Mouse (Mus musculus) liver, embryonic 12.5 days (tissue): ENCODE data around the gene Prkag3. TPM values are rescaled to one million over a fixed set of nuclear protein-coding genes. Genes with fewer than 3 reads are reported as not detected.

Source experiments
- ATAC-seq: fragments of 200-750 bp; cut with Nextera tagmentation; 2 replicates; pipeline ENCODE4 v1.8.0; 2017; ENCODE audit warnings: moderate number of reproducible peaks, mild to moderate bottlenecking, moderate library complexity
- H3K27ac ChIP-seq: fragments of 300-500 bp; sonication (generic); 2 replicates; pipeline ENCODE4 v1.5.1; 2016; ENCODE audit warnings: mild to moderate bottlenecking
- H3K27me3 ChIP-seq: fragments of 300-500 bp; sonication (generic); replicated peaks from 2 replicates; pipeline ENCODE4 v1.6.1; 2016; ENCODE audit warnings: mild to moderate bottlenecking, moderate library complexity
- H3K36me3 ChIP-seq: fragments of 300-500 bp; sonication (generic); 2 replicates; pipeline ENCODE4 v1.6.1; 2016; ENCODE audit warnings: mild to moderate bottlenecking, moderate library complexity
- H3K4me1 ChIP-seq: fragments of 300-500 bp; sonication (generic); 2 replicates; pipeline ENCODE4 v1.6.1; 2016
- H3K4me2 ChIP-seq: fragments of 300-500 bp; sonication (generic); 2 replicates; pipeline ENCODE4 v1.6.1; 2016; ENCODE audit warnings: mild to moderate bottlenecking, moderate library complexity
- H3K4me3 ChIP-seq: fragments of 300-500 bp; sonication (generic); 2 replicates; pipeline ENCODE4 v1.5.1; 2016; ENCODE audit warnings: mild to moderate bottlenecking, moderate library complexity
- H3K9ac ChIP-seq: fragments of 300-500 bp; sonication (generic); 2 replicates; pipeline ENCODE4 v1.6.1; 2016; ENCODE audit warnings: mild to moderate bottlenecking, moderate library complexity
- H3K9me3 ChIP-seq: fragments of 300-500 bp; sonication (generic); replicated peaks from 2 replicates; pipeline ENCODE4 v1.6.1; 2016; ENCODE audit warnings: mild to moderate bottlenecking, moderate library complexity
- WGBS: fragments of 180-500 bp; shearing (Covaris S2); methylation state at CpG from one replicate; pipeline ENCODE4 v1.1.7; 2016; ENCODE audit not compliant: insufficient replicate concordance; 5-methylcytosine and 5-hydroxymethylcytosine counted together
- polyA plus RNA-seq: library from polyadenylated mRNA; unstranded; fragments of >200 nt; fragmentation: Nextera tagmentation; extraction: Ambion mirVana; gene quantifications from 2 replicates; pipeline ENCODE4 v1.2.1, GENCODE M21; 2016

Gene Prkag3
- polyA plus RNA-seq, 1 experiment from 2014 or later: not detected

GRCm38 (mm10) chr1:74712046-74712445, 37.0 kb downstream of the Prkag3 start:
- Histone ChIP-seq H3K4me2 (no peak overlapping the region; the same call in 1 of the 2 replicates), H3K27ac (no peak overlapping the region), H3K9me3 (no peaks in the 10 kb centered on the region), H3K9ac (no peak overlapping the region), H3K4me3 (no peak overlapping the region), H3K36me3 (no peaks in the 10 kb centered on the region), H3K4me1 (peaks cover 10% of the 10 kb centered on the region), H3K27me3 (peaks cover 21% of the 10 kb centered on the region)
- ATAC-seq: no peak
- WGBS: 40% methylated on average over 4 of the region's 4 CpGs

GRCm38 (mm10) chr1:74709566-74709965, 39.5 kb downstream of the Prkag3 start:
- 34% methylated on average over 6 of the region's 6 CpGs for WGBS
- H3K4me3 ChIP-seq: no peak overlapping the region
- H3K9me3 ChIP-seq: no peaks in the 10 kb centered on the region
- no peak overlapping the region for H3K4me2 ChIP-seq
- peaks cover 17% of the 10 kb centered on the region for H3K27me3 ChIP-seq
- H3K36me3 ChIP-seq: no peaks in the 10 kb centered on the region
- no peak overlapping the region for H3K27ac ChIP-seq
- no peak overlapping the region for H3K9ac ChIP-seq
- no peak for ATAC-seq
- peaks cover 10% of the 10 kb centered on the region for H3K4me1 ChIP-seq

GRCm38 (mm10) chr1:74705016-74705415, 44.0 kb downstream of the Prkag3 start:
- peaks cover 9% of the 10 kb centered on the region; the same call in 1 of the 2 replicates for H3K36me3 ChIP-seq
- no peaks in the 10 kb centered on the region for H3K4me1 ChIP-seq
- no peaks in the 10 kb centered on the region for H3K9me3 ChIP-seq
- 67% methylated on average over 5 of the region's 5 CpGs for WGBS
- no peak for ATAC-seq
- H3K4me2 ChIP-seq: no peak overlapping the region
- no peak overlapping the region for H3K4me3 ChIP-seq
- H3K27me3 ChIP-seq: no peaks in the 10 kb centered on the region
- no peak overlapping the region for H3K9ac ChIP-seq
- H3K27ac ChIP-seq: no peak overlapping the region

DNA sequence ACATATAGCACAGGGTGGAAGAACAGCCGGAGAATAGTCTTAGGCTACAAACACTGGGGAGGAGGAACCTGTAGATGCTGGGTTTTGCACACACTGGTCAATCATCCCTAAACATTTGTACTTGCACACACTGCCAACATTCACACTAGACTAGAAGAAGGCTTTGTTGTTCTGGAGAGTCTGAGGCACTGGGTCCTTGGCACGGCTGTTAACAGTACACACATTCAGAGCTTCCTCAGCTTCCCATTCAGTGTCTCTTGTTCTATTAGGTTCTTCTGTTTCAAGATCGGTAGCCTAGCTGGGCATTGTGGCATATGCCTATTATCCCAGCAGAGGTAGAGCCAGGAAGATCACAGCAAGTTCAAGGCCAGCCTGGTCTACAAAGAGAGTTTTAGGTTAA, 44.9 kb downstream of the Prkag3 start:
- H3K4me2 ChIP-seq: no peak overlapping the region
- no peaks in the 10 kb centered on the region for H3K4me1 ChIP-seq
- no peaks in the 10 kb centered on the region for H3K27me3 ChIP-seq
- 73% methylated on average over 3 of the region's 3 CpGs for WGBS
- H3K9ac ChIP-seq: no peak overlapping the region
- H3K27ac ChIP-seq: no peak overlapping the region
- ATAC-seq: no peak
- no peak overlapping the region for H3K4me3 ChIP-seq
- peaks cover 16% of the 10 kb centered on the region for H3K36me3 ChIP-seq
- no peaks in the 10 kb centered on the region for H3K9me3 ChIP-seq

- Histone ChIP-seq H3K9me3 (no peaks in the 10 kb centered on the region), H3K4me1 (no peaks in the 10 kb centered on the region; the same call in none of the 2 replicates), H3K4me3 (no peak overlapping the region), H3K4me2 (no peak overlapping the region), H3K9ac (no peak overlapping the region), H3K27me3 (no peaks in the 10 kb centered on the region), H3K27ac (no peak overlapping the region), H3K36me3 (peaks cover 37% of the 10 kb centered on the region)
- ATAC-seq: no peak
- WGBS: 68% methylated on average over 6 of the region's 6 CpGs
Observed at GRCm38 (mm10) chr1:74702142-74702553, 46.9 kb downstream of the Prkag3 start.

DNA sequence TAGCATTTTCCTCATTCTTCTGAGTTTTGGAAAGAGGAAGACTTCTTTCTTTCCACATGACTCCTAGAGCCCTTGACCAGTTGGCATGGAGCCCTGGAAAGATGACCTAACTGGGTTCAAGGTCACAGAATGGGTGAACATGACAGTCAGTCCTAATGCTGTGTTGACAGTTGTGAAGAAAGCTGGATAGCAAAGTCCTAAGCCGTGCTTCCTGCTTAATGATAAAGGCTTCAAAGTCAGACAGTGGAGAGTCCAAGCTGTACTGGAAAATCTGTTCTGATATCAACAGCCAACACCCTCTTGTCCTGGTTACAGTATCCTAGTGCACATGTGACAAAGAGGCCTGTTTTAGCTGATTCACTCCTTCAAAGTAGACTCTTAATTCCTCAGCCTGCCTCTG, 50.2 kb downstream of the Prkag3 start:
- H3K27ac ChIP-seq: no peak overlapping the region

DNA sequence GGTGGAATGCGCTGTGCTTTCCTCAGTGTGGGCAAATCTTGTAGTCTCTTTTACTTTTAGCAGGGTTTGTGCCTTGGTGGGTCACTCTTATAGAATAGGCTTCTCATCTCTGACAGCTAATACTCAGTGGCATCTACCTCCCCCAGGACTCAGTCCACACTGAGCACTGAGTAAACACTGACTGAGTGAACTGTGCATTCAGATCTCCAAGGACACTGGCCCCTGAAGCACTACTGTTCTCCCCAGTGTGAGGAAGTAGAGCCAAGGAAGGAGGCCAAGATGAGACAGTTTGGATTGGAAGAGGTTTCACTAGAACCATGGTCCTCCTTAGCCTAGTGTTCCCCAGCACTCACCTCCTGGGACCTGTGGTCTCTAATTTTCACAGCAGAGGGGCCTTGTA, 50.7 kb downstream of the Prkag3 start:
- Histone ChIP-seq H3K4me2 (no peak overlapping the region), H3K9me3 (no peaks in the 10 kb centered on the region), H3K4me1 (no peaks in the 10 kb centered on the region; the same call in none of the 2 replicates), H3K27ac (no peak overlapping the region), H3K36me3 (peaks cover 73% of the 10 kb centered on the region), H3K9ac (no peak overlapping the region), H3K27me3 (no peaks in the 10 kb centered on the region), H3K4me3 (no peak overlapping the region)
- 81% methylated on average over 1 of the region's 1 CpGs for WGBS
- no peak; the same call in 1 of the 2 replicates for ATAC-seq

More for the DNA sequence above, 50.2 kb downstream of the Prkag3 start:
- Histone ChIP-seq H3K27me3 (no peaks in the 10 kb centered on the region), H3K4me1 (no peaks in the 10 kb centered on the region; the same call in none of the 2 replicates), H3K4me2 (no peak overlapping the region), H3K9me3 (no peaks in the 10 kb centered on the region), H3K9ac (no peak overlapping the region), H3K36me3 (peaks cover 70% of the 10 kb centered on the region), H3K4me3 (no peak overlapping the region)
- 38% methylated on average over 1 of the region's 1 CpGs for WGBS
- no peak for ATAC-seq

- Histone ChIP-seq H3K4me3 (no peak overlapping the region), H3K4me2 (no peak overlapping the region), H3K27me3 (no peaks in the 10 kb centered on the region), H3K36me3 (peaks cover 75% of the 10 kb centered on the region), H3K4me1 (no peaks in the 10 kb centered on the region; the same call in none of the 2 replicates), H3K27ac (no peak overlapping the region), H3K9me3 (no peaks in the 10 kb centered on the region), H3K9ac (no peak overlapping the region)
- ATAC-seq: no peak
- 87% methylated on average over 6 of the region's 6 CpGs for WGBS
Observed at GRCm38 (mm10) chr1:74697416-74697815, 51.6 kb downstream of the Prkag3 start.

GRCm38 (mm10) chr1:74695836-74696235, 53.2 kb downstream of the Prkag3 start:
- H3K27ac ChIP-seq: no peak overlapping the region
- H3K4me3 ChIP-seq: no peak overlapping the region
- WGBS: 84% methylated on average over 4 of the region's 4 CpGs
- H3K4me1 ChIP-seq: no peaks in the 10 kb centered on the region; the same call in none of the 2 replicates
- H3K36me3 ChIP-seq: peaks cover 87% of the 10 kb centered on the region
- H3K27me3 ChIP-seq: no peaks in the 10 kb centered on the region
- no peak overlapping the region for H3K4me2 ChIP-seq
- no peaks in the 10 kb centered on the region for H3K9me3 ChIP-seq
- ATAC-seq: no peak
- H3K9ac ChIP-seq: no peak overlapping the region

DNA sequence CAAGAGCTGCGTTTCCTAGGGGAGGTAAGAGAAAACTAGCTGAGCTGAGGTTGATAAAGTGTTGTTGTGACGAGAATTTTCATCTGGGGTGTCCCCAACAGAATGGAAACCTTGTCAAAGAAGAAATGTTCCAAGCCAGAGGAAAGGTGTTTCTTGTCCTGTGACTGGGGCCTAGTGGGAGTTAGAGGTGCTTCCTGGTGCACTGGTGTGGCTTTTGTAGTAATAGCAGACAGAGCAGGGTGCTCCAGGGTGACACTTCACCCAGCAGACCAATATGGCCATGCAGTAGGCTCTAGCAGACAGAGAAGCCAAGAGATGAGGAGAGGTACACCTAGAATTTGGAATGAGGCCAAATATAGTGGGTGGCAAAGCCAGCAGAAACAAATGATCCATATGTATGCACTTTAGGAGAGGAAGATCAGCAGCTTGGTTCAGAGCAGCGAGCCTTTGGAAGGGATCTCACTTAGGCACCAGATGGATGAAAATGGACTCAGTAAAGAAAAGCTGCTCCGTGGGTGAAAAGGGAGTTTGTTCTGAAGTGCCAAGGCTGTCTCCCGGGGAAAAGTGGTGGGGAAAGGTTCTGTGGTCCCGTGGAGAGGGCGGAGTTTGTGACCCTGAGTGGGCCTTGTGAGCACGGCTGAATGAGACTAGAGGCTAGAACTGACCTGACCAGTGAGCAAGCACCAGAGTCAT, 55.0 kb downstream of the Prkag3 start:
- WGBS: 81% methylated on average over 8 of the region's 8 CpGs

More for the DNA sequence above, 55.0 kb downstream of the Prkag3 start:
- Histone ChIP-seq H3K4me3 (no peak overlapping the region), H3K4me1 (no peaks in the 10 kb centered on the region; the same call in none of the 2 replicates), H3K9me3 (no peaks in the 10 kb centered on the region), H3K36me3 (peaks cover 91% of the 10 kb centered on the region), H3K27ac (no peak overlapping the region), H3K27me3 (no peaks in the 10 kb centered on the region), H3K4me2 (no peak overlapping the region), H3K9ac (no peak overlapping the region)
- no peak for ATAC-seq
